Mouse (Mus musculus) cerebellum, adult 2 months (tissue): ENCODE results near the gene Kank1.

ENCODE experiments used
- CTCF ChIP-seq: fragments of 200-500 bp; IDR thresholded peaks from 2 replicates; pipeline ENCODE4 v1.5.1; 2011; ENCODE audit warnings: low read depth, mild to moderate bottlenecking, control low read depth, low read length, moderate library complexity, borderline replicate concordance; ENCODE audit not compliant: insufficient read depth
- POLR2A ChIP-seq: fragments of 200-500 bp; IDR thresholded peaks from 2 replicates; pipeline ENCODE4 v1.6.1; 2011; ENCODE audit warnings: low read length, control low read depth, borderline replicate concordance; ENCODE audit not compliant: insufficient read depth

DNA sequence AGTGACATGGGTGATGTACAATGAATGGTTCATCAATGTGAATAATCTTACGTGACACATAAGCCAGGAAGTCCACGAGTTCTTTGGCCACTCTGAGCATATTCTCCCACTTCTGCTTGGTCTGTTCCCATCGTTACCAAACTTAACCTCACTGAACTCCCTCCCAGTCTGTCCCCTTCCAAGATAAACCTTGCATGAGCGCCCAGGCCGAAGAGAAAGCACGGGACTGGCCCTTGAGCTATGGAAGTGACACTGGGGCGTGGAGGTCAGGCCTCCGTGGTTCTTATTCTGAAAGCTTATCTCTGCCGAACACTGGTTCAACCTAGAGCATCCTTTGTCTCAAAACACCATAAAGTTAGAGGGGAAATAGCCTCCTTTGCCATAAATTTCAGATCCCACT lies 194.7 kb downstream of the Kank1 start:
- TF ChIP-seq CTCF: no peak
- no peak for TF ChIP-seq POLR2A
